Mouse (Mus musculus): ENCODE measurements around the gene March10. TPM values are rescaled to one million over a fixed set of nuclear protein-coding genes. Genes with fewer than 3 reads are reported as not detected.

March10 gene
- under 1 TPM; 0.79 to 0.87 TPM for total RNA-seq (2021)
- long read RNA-seq, experiment 1, result 0 reads
- long read RNA-seq, experiment 2, result 0 reads

- Histone ChIP-seq H3K4me3 (peak within 1 kb of the TSS; percentile 62), H3K27ac (peak within 1 kb of the TSS; percentile 95)
- DNase-seq (ENCODE audit: low spot score in 2 of 2), result peak; percentile 61 to 65
- TF ChIP-seq CTCF (conservative IDR thresholded peaks at IDR 0.05), result no peak
Observed at GRCm38 (mm10) chr11:105456497-105456907, at the start of gene March10. Gene March10, minus strand, starts transcription at chr11:105456735.

GRCm38 (mm10) chr11:105506322-105506721 is 49.8 kb upstream of the March10 start:
- no peak for TF ChIP-seq CTCF (conservative IDR thresholded peaks at IDR 0.05)
- no peak overlapping the region for H3K4me3 ChIP-seq
- H3K27ac ChIP-seq, result no peak overlapping the region
- no peak for DNase-seq (ENCODE audit: low spot score in 2 of 2)

DNA sequence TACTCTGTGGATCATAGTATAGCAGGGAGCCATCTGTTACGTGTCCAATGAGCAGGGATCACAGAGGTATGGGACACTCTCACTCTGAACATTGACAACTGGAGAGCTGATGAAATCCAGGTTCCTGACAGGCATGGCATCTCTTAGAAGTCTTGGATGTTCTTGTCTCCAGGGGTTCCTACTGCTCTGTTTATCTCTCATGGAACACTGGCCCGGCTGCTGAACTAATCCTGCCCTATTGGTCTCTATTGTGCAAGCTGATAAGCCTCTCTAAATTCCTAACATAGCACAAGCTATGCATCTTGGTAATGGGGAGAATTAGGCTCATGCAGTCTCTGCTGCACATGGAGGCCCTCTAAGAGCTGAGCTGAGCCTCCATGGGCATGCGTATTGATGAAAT is 48.5 kb upstream of the March10 start:
- no peak overlapping the region for H3K4me3 ChIP-seq
- no peak for DNase-seq (ENCODE audit: low spot score in 2 of 2)
- H3K27ac ChIP-seq, result no peak overlapping the region
- TF ChIP-seq CTCF (conservative IDR thresholded peaks at IDR 0.05), result no peak

DNA sequence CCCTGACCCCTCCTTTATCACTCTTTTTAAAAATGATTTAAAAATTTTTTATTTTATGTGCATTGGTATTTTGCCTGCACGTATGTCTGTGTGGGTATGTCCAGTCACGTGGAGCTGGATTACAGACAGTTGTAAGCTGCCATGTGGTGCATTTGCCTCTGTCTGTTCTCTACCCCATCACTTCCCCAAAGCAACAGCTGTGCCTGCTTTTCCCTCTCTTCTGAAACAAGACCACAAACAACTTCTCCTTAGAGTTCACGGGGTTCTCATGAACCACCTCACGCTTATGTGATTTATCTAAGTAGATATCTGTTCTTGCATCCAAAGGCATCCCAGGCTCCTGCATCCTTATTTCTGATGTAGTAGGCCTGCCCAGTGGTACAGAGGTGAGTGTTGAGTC is 45.8 kb upstream of the March10 start:
- Histone ChIP-seq H3K27ac (no peak overlapping the region), H3K4me3 (no peak overlapping the region)
- no peak for TF ChIP-seq CTCF (conservative IDR thresholded peaks at IDR 0.05)
- no peak for DNase-seq (ENCODE audit: low spot score in 2 of 2)

GRCm38 (mm10) chr11:105497505-105497904 is 41.0 kb upstream of the March10 start:
- H3K27ac ChIP-seq, result peak overlapping the region; percentile 71
- peak in 1 of 2 experiments; percentile 26 for DNase-seq (ENCODE audit: low spot score in 2 of 2)
- TF ChIP-seq CTCF (conservative IDR thresholded peaks at IDR 0.05), result no peak
- H3K4me3 ChIP-seq, result no peak overlapping the region

- Histone ChIP-seq H3K27ac (peak overlapping the region; percentile 62), H3K4me3 (no peak overlapping the region)
- no peak for TF ChIP-seq CTCF (conservative IDR thresholded peaks at IDR 0.05)
- no peak for DNase-seq (ENCODE audit: low spot score in 2 of 2)
Observed at GRCm38 (mm10) chr11:105496665-105497064, 40.1 kb upstream of the March10 start.

- Histone ChIP-seq H3K4me3 (peak overlapping the region; percentile 16; the same call in 1 of the 2 replicates), H3K27ac (peak overlapping the region; percentile 62)
- no peak for DNase-seq (ENCODE audit: low spot score in 2 of 2)
- TF ChIP-seq CTCF (conservative IDR thresholded peaks at IDR 0.05), result no peak
Observed at GRCm38 (mm10) chr11:105495591-105496270, 39.2 kb upstream of the March10 start.

GRCm38 (mm10) chr11:105494786-105495369 is 38.3 kb upstream of the March10 start:
- no peak for TF ChIP-seq CTCF (conservative IDR thresholded peaks at IDR 0.05)
- DNase-seq (ENCODE audit: low spot score in 2 of 2), result no peak
- no peak overlapping the region for H3K4me3 ChIP-seq
- H3K27ac ChIP-seq, result no peak overlapping the region

DNA sequence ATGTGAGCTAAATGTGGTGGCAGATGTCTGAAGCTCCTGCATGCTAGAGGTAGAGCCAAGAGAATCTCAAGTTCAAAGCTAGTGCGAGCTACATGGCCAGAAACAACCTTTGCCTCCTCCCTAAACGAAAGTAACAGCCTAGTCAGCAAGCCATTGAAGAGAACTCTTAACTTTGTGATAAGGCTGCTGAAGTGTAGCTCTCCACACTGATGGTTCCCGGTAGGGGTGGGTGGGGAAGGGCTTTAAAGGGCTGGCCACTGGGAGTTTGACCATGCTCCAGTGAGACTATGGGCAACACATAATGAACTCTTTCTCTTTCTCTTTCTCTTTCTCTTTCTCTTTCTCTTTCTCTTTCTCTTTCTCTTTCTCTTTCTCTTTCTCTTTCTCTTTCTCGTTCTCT is 35.9 kb upstream of the March10 start:
- DNase-seq (ENCODE audit: low spot score in 2 of 2), result no peak
- Histone ChIP-seq H3K4me3 (no peak overlapping the region), H3K27ac (no peak overlapping the region)
- no peak for TF ChIP-seq CTCF (conservative IDR thresholded peaks at IDR 0.05)

DNA sequence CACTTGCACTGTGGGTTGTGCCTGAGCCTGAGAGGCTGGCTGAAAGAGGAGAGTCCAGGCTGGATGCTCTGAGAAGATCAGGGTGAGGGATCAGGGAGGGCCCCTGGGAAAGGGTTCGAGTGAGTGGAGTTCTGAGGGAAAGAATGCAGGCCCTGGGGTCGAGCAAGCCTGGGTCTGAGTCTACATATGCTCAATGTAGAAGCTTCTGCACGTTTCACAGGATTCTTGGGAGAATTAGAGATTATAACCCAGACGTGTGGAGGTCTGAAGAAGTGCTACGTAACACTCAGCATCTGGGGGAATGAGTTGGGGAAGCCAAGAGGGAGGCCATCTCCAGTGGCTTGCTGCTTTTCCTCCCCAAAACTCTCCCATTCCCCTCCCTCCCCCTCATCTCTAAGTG is 34.4 kb upstream of the March10 start:
- TF ChIP-seq CTCF (conservative IDR thresholded peaks at IDR 0.05), result no peak
- DNase-seq (ENCODE audit: low spot score in 2 of 2), result no peak
- Histone ChIP-seq H3K27ac (no peak overlapping the region), H3K4me3 (no peak overlapping the region)

- DNase-seq (ENCODE audit: low spot score in 2 of 2), result no peak
- no peak overlapping the region for H3K4me3 ChIP-seq
- no peak for TF ChIP-seq CTCF (conservative IDR thresholded peaks at IDR 0.05)
- H3K27ac ChIP-seq, result no peak overlapping the region
Observed at GRCm38 (mm10) chr11:105485412-105485811, 28.9 kb upstream of the March10 start.

GRCm38 (mm10) chr11:105484993-105485392 is 28.5 kb upstream of the March10 start:
- H3K4me3 ChIP-seq, result no peak overlapping the region
- DNase-seq (ENCODE audit: low spot score in 2 of 2), result no peak
- TF ChIP-seq CTCF (conservative IDR thresholded peaks at IDR 0.05), result no peak
- no peak overlapping the region for H3K27ac ChIP-seq

DNA sequence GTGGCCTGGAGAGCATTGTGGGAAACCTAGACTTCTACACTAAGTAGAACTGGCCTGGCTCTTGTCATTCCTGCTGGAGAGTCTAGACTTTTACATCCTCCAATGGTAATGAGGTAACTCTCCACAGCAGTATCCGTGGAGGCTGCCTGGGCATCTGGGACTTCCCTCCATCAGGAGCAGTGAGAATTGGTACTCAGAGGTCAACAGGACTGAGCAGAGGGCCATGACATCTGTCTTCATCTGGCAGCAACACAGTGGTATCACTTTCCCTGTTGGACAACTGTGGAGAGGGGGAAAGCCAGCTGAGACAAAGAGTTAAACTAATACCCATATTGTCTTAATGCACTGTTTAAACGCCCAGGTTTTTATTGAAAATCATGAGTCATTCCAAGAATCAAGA is 26.2 kb upstream of the March10 start:
- no peak for TF ChIP-seq CTCF (conservative IDR thresholded peaks at IDR 0.05)
- no peak overlapping the region for H3K27ac ChIP-seq
- DNase-seq (ENCODE audit: low spot score in 2 of 2), result no peak
- no peak overlapping the region for H3K4me3 ChIP-seq

DNA sequence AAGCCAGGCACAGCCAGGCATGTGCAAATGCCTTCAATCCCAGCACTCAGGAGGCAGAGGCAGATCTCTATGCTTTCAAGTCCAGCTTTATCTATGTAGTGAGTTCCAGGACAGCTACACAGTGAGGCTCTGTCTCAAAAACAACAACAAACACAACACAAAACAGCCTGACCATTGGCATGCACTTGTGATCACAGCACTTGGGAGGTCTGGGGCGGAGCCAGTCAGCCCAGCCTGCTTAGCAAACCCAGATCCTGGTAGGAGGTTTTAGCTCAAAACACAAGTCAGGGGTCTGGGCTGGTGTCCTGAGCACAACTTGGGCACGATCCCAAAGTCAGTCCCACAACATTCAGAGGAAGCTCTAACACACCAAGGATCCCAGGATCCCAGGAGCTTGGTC is 18.2 kb upstream of the March10 start:
- Histone ChIP-seq H3K4me3 (no peak overlapping the region), H3K27ac (no peak overlapping the region)
- DNase-seq (ENCODE audit: low spot score in 2 of 2), result no peak
- no peak for TF ChIP-seq CTCF (conservative IDR thresholded peaks at IDR 0.05)

All from layer of hippocampus, adult 2 months (tissue).